Mouse (Mus musculus): Measurements from ENCODE around the gene Acvrl1.

Acvrl1 gene

GRCm38 (mm10) chr15:101172016-101172415 is 43.7 kb downstream of the Acvrl1 start:
- no peak for DNase-seq

DNA sequence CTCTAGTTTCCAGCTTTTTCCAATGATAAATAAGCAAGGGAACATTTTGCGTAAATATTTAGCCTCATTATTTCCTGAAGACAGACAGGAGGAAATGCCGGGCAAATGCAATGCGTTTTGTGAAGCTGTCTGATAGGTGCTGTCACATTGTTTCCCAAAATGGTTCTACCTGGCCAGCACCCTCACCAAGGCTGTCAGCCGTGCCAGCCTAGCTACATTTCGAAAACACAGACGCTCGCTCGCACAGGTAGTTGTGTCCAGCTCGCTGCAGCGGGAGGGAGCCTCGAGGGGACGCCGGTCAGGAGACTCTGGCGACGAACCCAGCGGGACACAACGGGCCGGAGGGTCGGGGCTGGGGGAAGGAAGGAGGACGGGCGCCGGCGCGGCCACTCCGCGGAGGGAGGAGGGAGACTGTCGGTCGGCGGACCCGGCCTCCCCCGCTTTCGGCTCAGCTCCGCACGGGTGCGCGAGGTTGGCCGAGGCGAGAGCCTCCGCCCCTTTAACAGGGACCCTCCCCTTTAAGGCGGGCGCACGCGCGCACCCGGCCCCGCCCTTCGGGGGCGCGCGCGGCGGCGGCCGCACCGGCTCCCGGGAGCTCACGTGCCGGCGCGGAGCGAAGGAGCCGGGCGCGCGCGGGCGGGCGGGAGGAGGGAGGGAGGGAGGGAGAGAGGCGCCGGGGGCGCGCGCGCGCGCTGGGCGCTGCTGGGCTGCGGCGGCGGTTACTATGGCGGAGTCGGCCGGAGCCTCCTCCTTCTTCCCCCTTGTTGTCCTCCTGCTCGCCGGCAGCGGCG is 45.3 kb downstream of the Acvrl1 start, which contains the start of gene Acvr1b:
Gene Acvr1b, plus strand, starts transcription at position 647 of the 791 bp plus-strand sequence.
- peak; percentile 94 to 96 for DNase-seq

DNA sequence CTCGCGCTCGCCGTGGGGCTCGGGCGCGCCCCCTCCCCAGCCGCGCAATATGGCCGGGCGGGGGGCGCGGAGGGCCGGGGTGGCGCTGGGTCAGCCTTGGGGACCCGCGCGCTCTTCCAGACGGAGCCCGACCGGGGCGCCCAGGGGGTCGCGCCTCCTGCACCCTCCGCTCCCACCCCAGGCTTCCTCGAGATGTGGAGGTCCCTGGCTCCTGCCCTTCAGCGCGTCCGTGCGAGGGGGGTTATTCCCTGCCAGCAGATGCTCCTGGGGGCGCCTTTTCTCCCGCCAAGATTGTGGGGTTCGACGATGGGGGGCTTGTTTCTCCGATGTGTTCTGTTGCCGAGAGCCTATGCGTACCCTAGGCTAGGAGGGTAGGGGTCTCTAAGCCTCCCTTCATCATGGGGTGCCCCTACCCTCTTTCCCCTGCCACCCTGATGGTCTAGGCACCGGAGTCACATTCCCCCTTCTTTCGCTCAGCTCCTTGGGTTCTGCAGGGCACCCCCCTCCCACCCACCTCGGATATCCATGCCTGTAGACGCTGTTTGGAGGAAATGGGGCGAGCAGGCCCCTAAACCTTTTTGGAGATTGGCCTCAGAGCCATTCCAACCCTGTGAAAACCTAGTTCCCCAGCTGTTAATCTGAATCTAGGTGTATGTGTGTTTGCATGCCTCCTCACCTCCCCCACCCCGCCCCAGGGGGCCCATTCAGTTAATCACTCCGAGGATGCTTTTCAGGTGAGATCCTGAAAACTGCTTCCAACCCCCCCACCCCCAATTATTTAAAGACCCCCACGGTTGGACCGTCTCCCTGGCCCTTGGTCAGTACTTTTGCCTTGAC is 46.2 kb downstream of the Acvrl1 start:
- DNase-seq: peak; percentile 67 to 71

- DNase-seq: peak in 1 of 2 experiments; percentile 38
Measured at GRCm38 (mm10) chr15:101175131-101175460, 46.8 kb downstream of the Acvrl1 start.

GRCm38 (mm10) chr15:101175613-101176283 is 47.4 kb downstream of the Acvrl1 start:
- DNase-seq: peak; percentile 45 to 46

DNA sequence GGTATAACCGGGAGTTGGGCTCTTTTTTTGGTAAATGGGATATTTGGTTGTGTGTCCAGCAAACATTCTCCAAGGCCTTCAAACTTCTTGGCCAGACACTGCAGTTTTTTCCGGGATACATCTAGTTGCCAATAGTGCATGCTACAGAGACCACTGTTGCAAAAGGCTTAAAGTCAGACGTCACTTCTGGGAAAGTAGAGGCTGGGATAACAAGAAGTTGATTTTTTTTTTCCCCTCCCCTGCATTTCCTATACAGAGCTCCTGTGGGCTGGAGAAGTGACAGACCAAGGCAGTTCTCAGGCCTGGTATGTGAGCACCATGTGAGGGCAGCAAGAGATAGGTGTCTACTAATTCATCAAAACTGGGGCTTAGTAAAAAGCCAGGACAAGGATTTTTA is 48.0 kb downstream of the Acvrl1 start:
- no peak for DNase-seq

- no peak for DNase-seq
Measured at GRCm38 (mm10) chr15:101176795-101177691, 48.7 kb downstream of the Acvrl1 start.

- DNase-seq: no peak
Measured at GRCm38 (mm10) chr15:101180363-101181105, 52.2 kb downstream of the Acvrl1 start.

DNA sequence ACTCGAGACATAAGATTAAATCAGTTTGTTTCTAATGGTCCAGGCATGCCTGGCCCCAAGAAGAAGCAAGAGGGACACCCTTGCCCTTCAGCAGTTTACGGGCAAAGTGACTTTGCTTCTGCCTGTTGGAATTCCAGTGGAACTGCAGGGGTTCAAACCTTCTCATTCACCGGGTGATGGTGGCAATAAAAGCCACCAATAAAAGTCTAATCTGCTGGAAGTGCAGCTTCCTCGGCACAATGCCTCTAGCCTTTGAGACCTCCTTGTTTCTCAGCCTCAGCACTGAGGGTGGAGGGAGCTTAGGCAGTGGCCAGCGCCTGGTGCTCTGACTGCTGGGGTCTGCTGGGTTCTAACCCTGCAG is 52.8 kb downstream of the Acvrl1 start:
- no peak for DNase-seq

GRCm38 (mm10) chr15:101181500-101181899 is 53.2 kb downstream of the Acvrl1 start:
- DNase-seq: no peak

GRCm38 (mm10) chr15:101182676-101183075 is 54.4 kb downstream of the Acvrl1 start:
- no peak for DNase-seq

- DNase-seq: no peak
Measured at GRCm38 (mm10) chr15:101184300-101184699, 56.0 kb downstream of the Acvrl1 start.

DNA sequence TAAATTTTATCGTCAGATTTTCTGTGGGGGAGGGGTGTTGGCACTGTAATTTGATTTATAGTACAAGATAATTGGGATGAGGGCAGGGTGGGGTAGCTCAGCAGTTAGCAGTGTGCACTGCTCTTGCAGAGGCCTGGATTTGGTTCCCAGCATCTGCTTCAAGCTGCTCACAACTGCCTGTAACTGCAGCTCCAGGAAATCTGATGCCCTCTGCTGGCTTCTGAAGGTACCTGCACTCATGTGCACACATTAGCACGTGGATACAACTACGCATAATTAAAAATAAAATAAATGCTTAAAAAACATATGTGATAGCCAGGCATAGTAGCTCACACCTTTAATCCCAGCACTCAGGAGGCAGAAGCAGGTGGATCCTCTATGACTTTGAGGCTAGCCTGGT is 57.2 kb downstream of the Acvrl1 start:
- no peak for DNase-seq

DNA sequence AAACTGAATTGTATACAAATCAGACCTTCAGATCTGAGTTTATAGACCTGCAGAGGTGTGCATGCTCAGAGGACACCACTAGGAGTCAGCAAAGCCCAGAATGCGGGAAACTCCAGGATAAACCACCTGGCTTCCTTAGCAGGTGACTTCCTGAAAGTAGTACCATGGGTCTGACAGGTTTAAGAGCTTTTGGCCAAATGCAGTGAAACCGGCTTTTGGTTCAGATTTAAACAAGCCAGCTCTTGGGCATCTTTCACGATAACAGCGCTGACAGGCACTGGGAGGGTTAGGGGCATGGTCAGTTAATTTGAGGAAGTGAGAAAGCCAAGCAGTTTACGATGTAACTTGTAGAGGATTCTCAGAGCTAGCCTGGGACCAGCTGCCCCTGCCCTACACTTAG is 59.6 kb downstream of the Acvrl1 start:
- no peak for DNase-seq

- DNase-seq: no peak
Measured at GRCm38 (mm10) chr15:101189981-101190761, 61.8 kb downstream of the Acvrl1 start.

DNA sequence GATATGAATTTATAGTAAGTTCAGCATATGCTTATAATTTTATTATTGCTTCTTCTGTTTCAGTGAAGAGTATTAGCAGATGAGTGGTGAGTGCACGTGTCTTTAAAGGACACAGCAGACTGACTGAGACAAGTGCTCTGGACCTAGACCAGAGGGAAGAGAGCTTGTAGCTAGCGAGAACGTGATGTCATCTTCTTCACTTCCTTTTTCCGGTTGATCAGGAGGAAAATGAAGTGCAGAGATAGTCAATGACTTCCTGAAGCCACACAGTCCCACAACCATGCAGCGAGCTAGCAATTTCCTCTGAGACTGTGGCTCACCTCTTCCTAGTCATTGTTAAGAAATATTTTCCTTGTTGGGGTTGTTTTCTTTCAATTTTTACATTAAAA is 62.4 kb downstream of the Acvrl1 start:
- DNase-seq: no peak

- DNase-seq: no peak
Measured at GRCm38 (mm10) chr15:101191459-101192259, 63.3 kb downstream of the Acvrl1 start.

- no peak for DNase-seq
Measured at GRCm38 (mm10) chr15:101192260-101192640, 63.9 kb downstream of the Acvrl1 start.

- no peak for DNase-seq
Measured at GRCm38 (mm10) chr15:101192651-101193050, 64.3 kb downstream of the Acvrl1 start.

GRCm38 (mm10) chr15:101193971-101194370 is 65.6 kb downstream of the Acvrl1 start:
- no peak for DNase-seq

Data from cerebellum, postnatal 10 days (tissue).